Mouse (Mus musculus): Measurements from ENCODE around the gene Pbx4. TPM values are rescaled to one million over a fixed set of nuclear protein-coding genes. Genes with fewer than 3 reads are reported as not detected.

The Pbx4 gene
- polyA plus RNA-seq, 1 experiment from 2014 or later = 47.7 TPM

DNA sequence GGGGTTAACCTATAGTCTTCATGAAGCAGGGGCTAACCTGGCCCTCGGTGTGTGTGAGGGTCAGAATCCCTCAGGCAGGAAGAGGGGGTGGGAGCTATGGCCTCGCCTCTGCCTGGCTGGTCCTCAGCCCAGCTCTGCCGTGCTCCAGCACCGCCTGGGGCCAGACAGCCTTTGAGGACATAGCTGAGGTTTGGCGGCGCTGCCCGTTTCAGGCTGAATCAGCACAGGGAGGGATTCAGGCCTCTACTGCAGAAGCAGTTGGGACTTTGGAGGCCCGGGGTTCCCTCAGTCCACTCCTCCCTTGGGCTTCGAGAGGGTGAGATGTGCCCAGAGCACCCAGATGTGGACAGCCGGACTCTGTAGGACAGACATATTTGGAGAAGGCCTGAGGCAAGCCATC, 43.8 kb downstream of the Pbx4 start:
- H3K36me3 ChIP-seq (ENCODE audit: control insufficient read depth, insufficient read depth, low read length) = peaks cover 12% of the 10 kb centered on the region; the same call in 1 of the 2 replicates
- no peak overlapping the region for H3K4me2 ChIP-seq (ENCODE audit: low read length)
- ATAC-seq (no peak), DNase-seq (ENCODE audit: low spot score) (no peak)
- no peaks in the 10 kb centered on the region for H3K4me1 ChIP-seq (ENCODE audit: control insufficient read depth, insufficient read depth, low read length)
- peaks cover 19% of the 10 kb centered on the region for H3K27me3 ChIP-seq (replicated peaks; ENCODE audit: control insufficient read depth, insufficient read depth, low read length)
- H3K9ac ChIP-seq (ENCODE audit: low read length) = no peak overlapping the region
- H3K4me3 ChIP-seq (ENCODE audit: low read depth, low read length) = no peak overlapping the region
- H3K27ac ChIP-seq (ENCODE audit: low read depth, low read length) = no peak overlapping the region
- no peaks in the 10 kb centered on the region for H3K9me3 ChIP-seq (replicated peaks; ENCODE audit: control insufficient read depth, low read length)
- 50% methylated on average over 10 of the region's 10 CpGs for WGBS

GRCm38 (mm10) chr8:69876967-69877366, 44.7 kb downstream of the Pbx4 start:
- no peak overlapping the region for H3K9ac ChIP-seq (ENCODE audit: low read length)
- H3K4me2 ChIP-seq (ENCODE audit: low read length) = no peak overlapping the region
- no peak overlapping the region for H3K4me3 ChIP-seq (ENCODE audit: low read depth, low read length)
- 0 out of 2 replicates have a peak, but pooled peaks cover 2% of the 10 kb centered on the region for H3K9me3 ChIP-seq (replicated peaks; ENCODE audit: control insufficient read depth, low read length)
- no peak for DNase-seq (ENCODE audit: low spot score)
- no peak for ATAC-seq
- peaks cover 12% of the 10 kb centered on the region; the same call in 1 of the 2 replicates for H3K36me3 ChIP-seq (ENCODE audit: control insufficient read depth, insufficient read depth, low read length)
- WGBS = 83% methylated on average over 10 of the region's 10 CpGs
- H3K27ac ChIP-seq (ENCODE audit: low read depth, low read length) = no peak overlapping the region
- peaks cover 27% of the 10 kb centered on the region for H3K27me3 ChIP-seq (replicated peaks; ENCODE audit: control insufficient read depth, insufficient read depth, low read length)
- H3K4me1 ChIP-seq (ENCODE audit: control insufficient read depth, insufficient read depth, low read length) = no peaks in the 10 kb centered on the region

DNA sequence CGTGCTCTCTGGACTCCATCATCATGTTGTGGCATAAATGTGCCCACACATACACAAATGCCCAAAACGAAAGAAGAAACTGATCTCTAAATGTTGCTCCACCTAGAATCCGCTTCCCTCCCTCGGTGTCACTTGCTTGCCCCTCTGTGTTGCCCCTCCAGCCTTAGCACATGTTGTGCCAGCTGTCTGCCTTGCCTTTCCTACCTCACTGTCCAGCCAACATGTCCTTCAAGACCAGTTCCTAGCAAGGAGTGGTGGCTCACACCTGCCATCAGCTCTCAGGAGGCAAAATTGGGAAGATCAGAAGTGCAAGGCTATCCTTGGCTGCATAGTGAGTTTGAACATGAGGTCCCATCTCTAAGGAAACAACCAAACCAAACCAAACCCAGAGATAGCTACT, 45.1 kb downstream of the Pbx4 start:
- no peak overlapping the region for H3K4me3 ChIP-seq (ENCODE audit: low read depth, low read length)
- WGBS = 86% methylated on average over 4 of the region's 4 CpGs
- peaks cover 9% of the 10 kb centered on the region; the same call in 1 of the 2 replicates for H3K36me3 ChIP-seq (ENCODE audit: control insufficient read depth, insufficient read depth, low read length)
- H3K9me3 ChIP-seq (replicated peaks; ENCODE audit: control insufficient read depth, low read length) = 0 out of 2 replicates have a peak, but pooled peaks cover 2% of the 10 kb centered on the region
- H3K9ac ChIP-seq (ENCODE audit: low read length) = no peak overlapping the region
- DNase-seq (ENCODE audit: low spot score) = no peak
- H3K27me3 ChIP-seq (replicated peaks; ENCODE audit: control insufficient read depth, insufficient read depth, low read length) = peaks cover 32% of the 10 kb centered on the region
- ATAC-seq = no peak
- no peak overlapping the region for H3K4me2 ChIP-seq (ENCODE audit: low read length)
- no peaks in the 10 kb centered on the region for H3K4me1 ChIP-seq (ENCODE audit: control insufficient read depth, insufficient read depth, low read length)
- H3K27ac ChIP-seq (ENCODE audit: low read depth, low read length) = no peak overlapping the region

- Histone ChIP-seq H3K27ac (ENCODE audit: low read depth, low read length) (no peak overlapping the region), H3K27me3 (replicated peaks; ENCODE audit: control insufficient read depth, insufficient read depth, low read length) (peaks cover 38% of the 10 kb centered on the region), H3K4me3 (ENCODE audit: low read depth, low read length) (no peak overlapping the region), H3K36me3 (ENCODE audit: control insufficient read depth, insufficient read depth, low read length) (peaks cover 5% of the 10 kb centered on the region; the same call in 1 of the 2 replicates), H3K4me2 (ENCODE audit: low read length) (no peak overlapping the region), H3K4me1 (ENCODE audit: control insufficient read depth, insufficient read depth, low read length) (no peaks in the 10 kb centered on the region), H3K9ac (ENCODE audit: low read length) (no peak overlapping the region), H3K9me3 (replicated peaks; ENCODE audit: control insufficient read depth, low read length) (0 out of 2 replicates have a peak, but pooled peaks cover 2% of the 10 kb centered on the region)
- ATAC-seq (no peak), DNase-seq (ENCODE audit: low spot score) (no peak)
- 60% methylated on average over 3 of the region's 3 CpGs for whole genome bisulfite sequencing
Measured at GRCm38 (mm10) chr8:69877992-69878391, 45.7 kb downstream of the Pbx4 start.

GRCm38 (mm10) chr8:69879678-69880077, 47.4 kb downstream of the Pbx4 start:
- no peak overlapping the region for H3K27ac ChIP-seq (ENCODE audit: low read depth, low read length)
- H3K9me3 ChIP-seq (replicated peaks; ENCODE audit: control insufficient read depth, low read length) = 0 out of 2 replicates have a peak, but pooled peaks cover 2% of the 10 kb centered on the region
- no peaks in the 10 kb centered on the region for H3K36me3 ChIP-seq (ENCODE audit: control insufficient read depth, insufficient read depth, low read length)
- no peak overlapping the region for H3K4me3 ChIP-seq (ENCODE audit: low read depth, low read length)
- DNase-seq (ENCODE audit: low spot score) (no peak), ATAC-seq (no peak)
- H3K4me2 ChIP-seq (ENCODE audit: low read length) = no peak overlapping the region
- no peaks in the 10 kb centered on the region for H3K4me1 ChIP-seq (ENCODE audit: control insufficient read depth, insufficient read depth, low read length)
- no peak overlapping the region for H3K9ac ChIP-seq (ENCODE audit: low read length)
- WGBS = 62% methylated on average over 8 of the region's 8 CpGs
- peaks cover 54% of the 10 kb centered on the region for H3K27me3 ChIP-seq (replicated peaks; ENCODE audit: control insufficient read depth, insufficient read depth, low read length)

GRCm38 (mm10) chr8:69880841-69881240, 48.5 kb downstream of the Pbx4 start:
- DNase-seq (ENCODE audit: low spot score) (no peak), ATAC-seq (no peak)
- H3K4me2 ChIP-seq (ENCODE audit: low read length) = peak overlapping the region; percentile 52
- H3K36me3 ChIP-seq (ENCODE audit: control insufficient read depth, insufficient read depth, low read length) = no peaks in the 10 kb centered on the region
- peaks cover 66% of the 10 kb centered on the region for H3K27me3 ChIP-seq (replicated peaks; ENCODE audit: control insufficient read depth, insufficient read depth, low read length)
- H3K27ac ChIP-seq (ENCODE audit: low read depth, low read length) = no peak overlapping the region
- peak overlapping the region; percentile 37 for H3K4me3 ChIP-seq (ENCODE audit: low read depth, low read length)
- WGBS = 13% methylated on average over 37 of the region's 37 CpGs
- H3K9me3 ChIP-seq (replicated peaks; ENCODE audit: control insufficient read depth, low read length) = 0 out of 2 replicates have a peak, but pooled peaks cover 2% of the 10 kb centered on the region
- no peak overlapping the region for H3K9ac ChIP-seq (ENCODE audit: low read length)
- no peaks in the 10 kb centered on the region for H3K4me1 ChIP-seq (ENCODE audit: control insufficient read depth, insufficient read depth, low read length)

DNA sequence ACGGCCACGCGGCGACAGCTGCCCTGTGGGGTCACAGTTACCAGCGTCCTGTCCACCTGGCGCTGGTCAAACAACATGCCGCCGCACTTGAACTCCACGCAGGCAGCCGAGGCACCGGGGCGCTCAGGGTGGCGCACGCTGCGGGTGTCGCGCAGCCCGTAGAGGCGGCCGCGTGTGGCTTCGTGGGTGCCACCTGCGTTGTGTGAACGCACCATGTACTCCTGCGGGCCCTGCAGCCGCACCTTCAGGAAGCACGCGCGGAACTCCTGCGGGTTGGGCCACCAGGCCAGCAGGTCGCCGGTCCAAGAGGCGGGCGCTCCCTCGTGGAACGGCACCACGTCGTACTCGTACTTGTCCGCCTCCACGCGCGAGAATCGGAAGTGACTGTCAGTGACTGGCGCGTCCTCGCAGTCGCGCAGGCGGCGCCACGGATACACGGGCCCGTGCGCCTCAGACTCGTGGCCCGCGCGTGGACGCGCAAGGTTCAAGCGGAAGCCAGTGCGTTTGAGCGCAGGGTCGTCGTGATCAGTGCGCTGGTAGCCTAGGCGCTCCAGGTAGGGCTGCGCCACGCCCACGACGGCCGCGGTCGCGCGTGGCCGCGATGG, 49.1 kb downstream of the Pbx4 start:
- H3K9ac ChIP-seq (ENCODE audit: low read length) = peak overlapping the region; percentile 48
- H3K9me3 ChIP-seq (replicated peaks; ENCODE audit: control insufficient read depth, low read length) = 0 out of 2 replicates have a peak, but pooled peaks cover 2% of the 10 kb centered on the region
- no peak overlapping the region for H3K27ac ChIP-seq (ENCODE audit: low read depth, low read length)
- H3K4me3 ChIP-seq (ENCODE audit: low read depth, low read length) = peak overlapping the region; percentile 37
- WGBS = 21% methylated on average over 74 of the region's 79 CpGs
- ATAC-seq (peak; percentile 22), DNase-seq (ENCODE audit: low spot score) (no peak)
- H3K4me1 ChIP-seq (ENCODE audit: control insufficient read depth, insufficient read depth, low read length) = no peaks in the 10 kb centered on the region
- no peaks in the 10 kb centered on the region for H3K36me3 ChIP-seq (ENCODE audit: control insufficient read depth, insufficient read depth, low read length)
- H3K27me3 ChIP-seq (replicated peaks; ENCODE audit: control insufficient read depth, insufficient read depth, low read length) = peaks cover 71% of the 10 kb centered on the region
- peak overlapping the region; percentile 52 for H3K4me2 ChIP-seq (ENCODE audit: low read length)

- H3K4me1 ChIP-seq (ENCODE audit: control insufficient read depth, insufficient read depth, low read length) = no peaks in the 10 kb centered on the region
- H3K27me3 ChIP-seq (replicated peaks; ENCODE audit: control insufficient read depth, insufficient read depth, low read length) = peaks cover 79% of the 10 kb centered on the region
- peak overlapping the region; percentile 37 for H3K4me3 ChIP-seq (ENCODE audit: low read depth, low read length)
- no peaks in the 10 kb centered on the region for H3K36me3 ChIP-seq (ENCODE audit: control insufficient read depth, insufficient read depth, low read length)
- H3K9me3 ChIP-seq (replicated peaks; ENCODE audit: control insufficient read depth, low read length) = 0 out of 2 replicates have a peak, but pooled peaks cover 2% of the 10 kb centered on the region
- 6% methylated on average over 100 of the region's 103 CpGs for WGBS
- no peak overlapping the region for H3K27ac ChIP-seq (ENCODE audit: low read depth, low read length)
- ATAC-seq = peak; percentile 54
- peak; percentile 76 for DNase-seq (ENCODE audit: low spot score)
- H3K9ac ChIP-seq (ENCODE audit: low read length) = peak overlapping the region; percentile 48
- peak overlapping the region; percentile 52 for H3K4me2 ChIP-seq (ENCODE audit: low read length)
Measured at GRCm38 (mm10) chr8:69882021-69882756, 49.9 kb downstream of the Pbx4 start.

Measured in forebrain, embryonic 14.5 days (tissue).